Mouse (Mus musculus): ENCODE results near the gene Med23.
A peak's percentile ranks its signal among the peaks of the same experiment; 100 is the strongest.

Med23 gene

GRCm38 (mm10) chr10:24886008-24886407, 16.2 kb downstream of the Med23 start:
- no peak for DNase-seq

GRCm38 (mm10) chr10:24888343-24888742, 18.6 kb downstream of the Med23 start:
- DNase-seq: peak; percentile 76

GRCm38 (mm10) chr10:24895927-24896326, 26.1 kb downstream of the Med23 start:
- DNase-seq: no peak

- DNase-seq: no peak
Measured at GRCm38 (mm10) chr10:24905627-24906026, 35.8 kb downstream of the Med23 start.

- no peak for DNase-seq
Measured at GRCm38 (mm10) chr10:24911199-24911598, 41.4 kb downstream of the Med23 start.

- DNase-seq: no peak
Measured at GRCm38 (mm10) chr10:24912576-24912975, 42.8 kb downstream of the Med23 start.

- DNase-seq: no peak
Measured at GRCm38 (mm10) chr10:24915486-24915885, 45.7 kb downstream of the Med23 start.

- no peak for DNase-seq
Measured at GRCm38 (mm10) chr10:24922977-24923376, 53.2 kb downstream of the Med23 start.

- DNase-seq: no peak
Measured at GRCm38 (mm10) chr10:24924296-24924695, 54.5 kb downstream of the Med23 start.

GRCm38 (mm10) chr10:24926380-24926779, 56.6 kb downstream of the Med23 start:
- no peak for DNase-seq

GRCm38 (mm10) chr10:24926962-24927720, 57.4 kb downstream of the Med23 start, which contains the start of gene Arg1:
Gene Arg1, minus strand, starts transcription at chr10:24927484.
- DNase-seq: no peak

GRCm38 (mm10) chr10:24928072-24928471, 58.3 kb downstream of the Med23 start:
- DNase-seq: no peak

GRCm38 (mm10) chr10:24930143-24930542, 60.4 kb downstream of the Med23 start:
- no peak for DNase-seq

- no peak for DNase-seq
Measured at GRCm38 (mm10) chr10:24947871-24948270, 78.1 kb downstream of the Med23 start.

GRCm38 (mm10) chr10:24948278-24948677, 78.5 kb downstream of the Med23 start:
- no peak for DNase-seq

GRCm38 (mm10) chr10:24950223-24950622, 80.4 kb downstream of the Med23 start:
- DNase-seq: no peak

- no peak for DNase-seq
Measured at GRCm38 (mm10) chr10:24951575-24951974, 81.8 kb downstream of the Med23 start.

GRCm38 (mm10) chr10:24952549-24952948, 82.8 kb downstream of the Med23 start:
- peak; percentile 30 for DNase-seq

- no peak for DNase-seq
Measured at GRCm38 (mm10) chr10:24953876-24954275, 84.1 kb downstream of the Med23 start.

GRCm38 (mm10) chr10:24958280-24959042, 88.7 kb downstream of the Med23 start:
- DNase-seq: no peak

GRCm38 (mm10) chr10:24959043-24959916, 89.5 kb downstream of the Med23 start:
- no peak for DNase-seq

- DNase-seq: no peak
Measured at GRCm38 (mm10) chr10:24961112-24961511, 91.3 kb downstream of the Med23 start.

- no peak for DNase-seq
Measured at GRCm38 (mm10) chr10:24961889-24962288, 92.1 kb downstream of the Med23 start.
